Mouse (Mus musculus) hindbrain, embryonic 16.5 days (tissue): ENCODE results near the gene Hspa2. TPM values are rescaled to one million over a fixed set of nuclear protein-coding genes. Genes with fewer than 3 reads are reported as not detected.

Experiments
- ATAC-seq: fragments of 200-750 bp; cut with Nextera tagmentation; 2 replicates; pipeline ENCODE4 v1.8.0; 2017; ENCODE audit warnings: moderate TSS enrichment, moderate library complexity
- H3K27ac ChIP-seq: fragments of 300-500 bp; sonication (generic); 2 replicates; pipeline ENCODE4 v1.5.1; 2014; ENCODE audit warnings: low read depth, mild to moderate bottlenecking, control low read depth, low read length, moderate library complexity
- H3K27me3 ChIP-seq: fragments of 300-500 bp; sonication (generic); replicated peaks from 2 replicates; pipeline ENCODE4 v1.6.1; 2014; ENCODE audit warnings: low read length; ENCODE audit not compliant: control insufficient read depth, insufficient read depth
- H3K36me3 ChIP-seq: fragments of 300-500 bp; sonication (generic); 2 replicates; pipeline ENCODE4 v1.6.1; 2014; ENCODE audit warnings: mild to moderate bottlenecking, low read length, moderate library complexity, mixed read lengths; ENCODE audit not compliant: control insufficient read depth, insufficient read depth
- H3K4me1 ChIP-seq: fragments of 300-500 bp; sonication (generic); 2 replicates; pipeline ENCODE4 v1.6.1; 2014; ENCODE audit warnings: low read depth, low read length; ENCODE audit not compliant: control insufficient read depth, insufficient read depth
- H3K4me2 ChIP-seq: fragments of 300-500 bp; sonication (generic); 2 replicates; pipeline ENCODE4 v1.6.1; 2014; ENCODE audit warnings: mild to moderate bottlenecking, low read length, control low read depth, moderate library complexity
- H3K4me3 ChIP-seq: fragments of 300-500 bp; sonication (generic); 2 replicates; pipeline ENCODE4 v1.5.1; 2014; ENCODE audit warnings: mild to moderate bottlenecking, low read length, control low read depth, moderate library complexity
- H3K9ac ChIP-seq: fragments of 300-500 bp; sonication (generic); 2 replicates; pipeline ENCODE4 v1.6.1; 2014; ENCODE audit warnings: low read depth, mild to moderate bottlenecking, control low read depth, low read length, moderate library complexity
- H3K9me3 ChIP-seq: fragments of 300-500 bp; sonication (generic); 2 replicates; pipeline ENCODE4 v1.6.1; 2014; ENCODE audit warnings: mild to moderate bottlenecking, low read length, moderate library complexity; ENCODE audit not compliant: control insufficient read depth
- WGBS: fragments of 180-500 bp; shearing (Covaris S2); extraction: QIAGEN DNeasy Blood & Tissue Kit; methylation state at CpG from one replicate; pipeline ENCODE4 v1.1.7; 2014; 5-methylcytosine and 5-hydroxymethylcytosine counted together
- polyA plus RNA-seq: library from polyadenylated mRNA; unstranded; fragments of >200 nt; fragmentation: Nextera tagmentation; extraction: Ambion mirVana; gene quantifications from 2 replicates; pipeline ENCODE4 v1.2.1, GENCODE M21; 2015

Gene Hspa2
- polyA plus RNA-seq, 1 experiment from 2014 or later, result 10.2 TPM

DNA sequence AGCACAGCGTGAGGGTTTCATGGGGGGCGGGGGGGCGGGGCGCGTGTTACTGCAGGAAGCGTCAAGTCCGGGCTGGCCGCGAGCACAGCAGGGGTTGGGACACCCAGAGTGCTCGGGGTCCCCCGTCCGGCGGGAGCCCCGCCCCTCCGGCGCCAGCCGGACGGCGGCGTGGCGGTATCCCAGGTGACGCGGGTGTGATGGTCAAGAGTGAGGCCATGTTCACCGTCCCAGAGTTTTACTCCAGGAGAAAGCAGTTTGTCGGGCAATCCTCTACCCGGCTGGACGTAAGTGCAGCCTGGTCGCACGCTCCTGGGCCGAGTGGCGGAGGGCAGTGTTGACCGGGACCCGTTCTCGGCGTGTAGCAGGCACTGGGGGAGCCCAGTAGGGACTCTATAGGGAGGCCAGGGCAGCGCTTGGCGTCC lies 13.5 kb downstream of the Hspa2 start, which contains the start of gene Ppp1r36:
Gene Ppp1r36 (plus strand): TSS at position 106 of the 422 bp plus-strand sequence.
- H3K36me3 ChIP-seq, result no peaks in the 10 kb centered on the region

DNA sequence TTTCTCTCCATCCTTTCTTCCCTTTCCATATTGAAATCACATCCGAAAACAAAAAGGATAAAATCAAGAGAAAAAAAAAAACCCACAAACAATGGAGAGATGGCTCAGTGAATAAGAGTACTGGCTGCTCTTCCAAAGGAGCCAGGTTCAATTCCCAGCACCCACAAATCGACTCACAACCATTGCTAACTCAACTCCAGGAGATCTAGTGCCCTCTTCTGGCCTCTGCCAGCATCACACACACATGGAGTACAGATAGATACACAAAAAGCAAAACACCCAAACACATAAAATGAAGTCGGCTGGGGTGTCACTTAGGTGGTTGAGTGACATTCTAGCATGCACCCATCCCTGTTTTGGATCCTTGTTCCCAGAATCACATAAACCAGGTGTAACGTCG lies 14.4 kb downstream of the Hspa2 start:
- no peak overlapping the region for H3K4me2 ChIP-seq
- no peak overlapping the region for H3K4me3 ChIP-seq
- WGBS, result 98% methylated on average over 5 of the region's 5 CpGs
- ATAC-seq, result no peak
- H3K9ac ChIP-seq, result no peak overlapping the region
- no peaks in the 10 kb centered on the region; the same call in 1 of the 2 replicates for H3K4me1 ChIP-seq
- H3K36me3 ChIP-seq, result no peaks in the 10 kb centered on the region
- no peak overlapping the region for H3K27ac ChIP-seq
- H3K27me3 ChIP-seq, result peaks cover 2% of the 10 kb centered on the region
- H3K9me3 ChIP-seq, result no peaks in the 10 kb centered on the region

More for the DNA sequence above, 13.5 kb downstream of the Hspa2 start, which contains the start of gene Ppp1r36:
- Histone ChIP-seq H3K4me3 (peak within 1 kb of the TSS; percentile 39), H3K4me1 (no peaks in the 10 kb centered on the region; the same call in 1 of the 2 replicates), H3K9me3 (no peaks in the 10 kb centered on the region), H3K27me3 (peaks cover 2% of the 10 kb centered on the region), H3K27ac (no peak within 1 kb of the TSS), H3K9ac (peak within 1 kb of the TSS; percentile 43; the same call in 1 of the 2 replicates), H3K4me2 (peak within 1 kb of the TSS; percentile 74)
- ATAC-seq, result peak; percentile 42; the same call in 1 of the 2 replicates
- WGBS, result 1% methylated on average over 35 of the region's 37 CpGs

GRCm38 (mm10) chr12:76425256-76425655 lies 21.3 kb downstream of the Hspa2 start:
- Histone ChIP-seq H3K27me3 (no peaks in the 10 kb centered on the region), H3K9ac (no peak overlapping the region), H3K9me3 (no peaks in the 10 kb centered on the region), H3K4me1 (no peaks in the 10 kb centered on the region), H3K36me3 (no peaks in the 10 kb centered on the region), H3K4me2 (no peak overlapping the region), H3K4me3 (no peak overlapping the region), H3K27ac (no peak overlapping the region)
- 96% methylated on average over 3 of the region's 3 CpGs for WGBS
- ATAC-seq, result no peak

DNA sequence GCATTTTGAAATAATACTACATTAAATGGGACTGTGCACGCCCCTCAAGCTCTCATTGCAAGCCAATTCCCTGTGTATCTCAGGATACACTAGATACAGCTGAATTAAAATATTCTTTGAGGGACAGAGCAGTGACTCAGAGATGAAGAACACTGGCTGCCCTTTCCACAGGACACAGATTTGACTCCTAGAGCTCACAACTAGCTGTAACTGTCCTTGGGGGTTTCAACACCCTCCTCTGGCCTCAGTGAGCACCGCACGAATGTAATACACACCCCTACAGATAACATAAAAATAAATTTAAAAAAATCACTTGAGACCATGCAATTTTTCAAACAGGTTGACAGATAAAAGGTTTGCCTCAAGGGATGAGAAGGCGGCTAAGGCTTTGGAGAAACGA lies 23.6 kb downstream of the Hspa2 start:
- Histone ChIP-seq H3K36me3 (no peaks in the 10 kb centered on the region), H3K9me3 (no peaks in the 10 kb centered on the region), H3K4me3 (no peak overlapping the region), H3K4me1 (no peaks in the 10 kb centered on the region), H3K27me3 (no peaks in the 10 kb centered on the region), H3K27ac (no peak overlapping the region), H3K9ac (no peak overlapping the region), H3K4me2 (peak overlapping the region; percentile 8; the same call in 1 of the 2 replicates)
- 58% methylated on average over 5 of the region's 5 CpGs for WGBS
- ATAC-seq, result no peak

DNA sequence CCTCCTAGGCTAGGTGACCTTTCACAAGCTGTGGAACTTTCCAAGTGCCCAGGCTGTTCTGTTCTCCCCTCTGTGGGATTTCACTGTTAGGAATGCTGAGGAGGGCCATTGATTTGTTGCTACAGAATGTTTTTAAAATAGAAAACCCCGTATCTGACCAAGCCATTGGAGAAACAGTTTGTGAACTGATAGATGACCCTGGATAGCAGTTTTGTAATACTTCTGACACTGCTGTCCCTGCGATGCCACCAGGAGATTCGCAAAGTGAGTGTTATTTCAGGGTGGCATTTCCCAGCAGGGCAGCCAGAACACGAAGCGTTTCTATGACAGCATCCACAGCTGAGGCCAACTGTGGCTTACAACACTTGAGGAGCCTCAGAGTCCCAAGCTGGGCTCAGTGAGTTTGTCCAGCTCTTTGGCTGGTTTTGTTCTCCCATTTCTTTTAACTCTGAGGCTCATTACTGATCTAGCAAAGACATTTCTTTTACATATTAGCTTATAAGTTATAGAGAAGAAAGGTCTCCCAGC lies 27.0 kb downstream of the Hspa2 start:
- no peak for ATAC-seq
- 48% methylated on average over 5 of the region's 5 CpGs for WGBS

GRCm38 (mm10) chr12:76431431-76431830 lies 27.5 kb downstream of the Hspa2 start:
- WGBS, result 89% methylated on average over 6 of the region's 6 CpGs
- H3K4me2 ChIP-seq, result no peak overlapping the region
- no peak overlapping the region for H3K27ac ChIP-seq
- no peak for ATAC-seq
- peaks cover 5% of the 10 kb centered on the region for H3K4me1 ChIP-seq
- no peak overlapping the region for H3K4me3 ChIP-seq
- H3K9me3 ChIP-seq, result no peaks in the 10 kb centered on the region
- no peaks in the 10 kb centered on the region for H3K36me3 ChIP-seq
- H3K9ac ChIP-seq, result no peak overlapping the region
- peaks cover 4% of the 10 kb centered on the region for H3K27me3 ChIP-seq

More for the DNA sequence above, 27.0 kb downstream of the Hspa2 start:
- H3K9ac ChIP-seq, result no peak overlapping the region
- H3K4me3 ChIP-seq, result no peak overlapping the region
- H3K36me3 ChIP-seq, result no peaks in the 10 kb centered on the region
- peaks cover 5% of the 10 kb centered on the region for H3K4me1 ChIP-seq
- H3K4me2 ChIP-seq, result no peak overlapping the region
- no peaks in the 10 kb centered on the region for H3K9me3 ChIP-seq
- peaks cover 4% of the 10 kb centered on the region for H3K27me3 ChIP-seq
- no peak overlapping the region for H3K27ac ChIP-seq

- Histone ChIP-seq H3K36me3 (no peaks in the 10 kb centered on the region), H3K4me1 (peaks cover 5% of the 10 kb centered on the region), H3K4me2 (no peak overlapping the region), H3K27me3 (peaks cover 4% of the 10 kb centered on the region), H3K9ac (no peak overlapping the region), H3K9me3 (no peaks in the 10 kb centered on the region), H3K4me3 (no peak overlapping the region), H3K27ac (no peak overlapping the region)
- WGBS, result 45% methylated on average over 7 of the region's 7 CpGs
- no peak for ATAC-seq
Observed at GRCm38 (mm10) chr12:76434111-76434510, 30.1 kb downstream of the Hspa2 start.

DNA sequence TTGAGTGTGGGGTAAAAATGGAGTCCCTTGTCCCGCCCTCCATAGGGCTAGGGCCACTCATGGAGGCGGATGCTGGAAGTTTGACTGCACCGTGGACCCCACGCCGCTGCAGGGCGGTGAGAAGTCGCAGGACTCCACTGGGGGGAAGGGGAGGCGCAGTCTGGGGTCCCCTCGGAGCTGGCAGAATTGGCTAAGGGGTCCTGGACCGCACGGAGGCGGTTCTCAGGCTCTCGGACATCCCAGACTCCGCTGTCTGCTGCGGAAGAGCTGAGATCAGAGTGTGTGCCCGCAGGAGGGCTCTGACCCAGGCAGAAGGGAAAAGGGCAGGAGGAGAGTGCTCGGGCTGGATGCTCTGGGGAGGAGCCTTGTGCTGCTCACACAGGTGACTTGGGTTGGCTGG lies 31.1 kb downstream of the Hspa2 start:
- peaks cover 4% of the 10 kb centered on the region for H3K27me3 ChIP-seq
- peak overlapping the region; percentile 27 for H3K4me3 ChIP-seq
- H3K27ac ChIP-seq, result no peak overlapping the region
- WGBS, result 3% methylated on average over 17 of the region's 17 CpGs
- H3K9me3 ChIP-seq, result no peaks in the 10 kb centered on the region
- H3K36me3 ChIP-seq, result no peaks in the 10 kb centered on the region
- peaks cover 5% of the 10 kb centered on the region for H3K4me1 ChIP-seq
- peak overlapping the region; percentile 52 for H3K4me2 ChIP-seq
- ATAC-seq, result no peak
- peak overlapping the region; percentile 23; the same call in 1 of the 2 replicates for H3K9ac ChIP-seq

DNA sequence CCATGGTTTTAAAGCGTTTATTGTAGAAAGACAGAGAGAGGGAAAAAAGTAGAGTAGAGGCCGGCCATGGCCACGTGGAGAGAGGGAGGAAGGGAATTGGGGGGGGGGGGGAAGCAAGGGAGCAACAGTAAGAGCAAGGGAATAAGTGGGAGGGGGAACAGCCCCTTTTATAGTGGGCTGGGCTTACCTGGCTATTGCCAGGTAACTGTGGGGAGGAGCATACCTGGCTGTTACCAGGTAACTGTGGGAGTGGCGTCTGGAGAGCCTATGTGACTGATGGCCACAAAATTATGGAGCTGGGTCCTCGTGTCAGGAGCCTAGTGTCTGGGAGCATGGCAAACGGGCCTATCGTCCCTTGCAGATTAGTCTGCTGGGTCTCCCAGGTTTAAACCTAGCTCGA lies 31.6 kb downstream of the Hspa2 start:
- ATAC-seq, result no peak
- peaks cover 4% of the 10 kb centered on the region for H3K27me3 ChIP-seq
- H3K9me3 ChIP-seq, result no peaks in the 10 kb centered on the region
- H3K4me1 ChIP-seq, result peaks cover 5% of the 10 kb centered on the region
- peak overlapping the region; percentile 52 for H3K4me2 ChIP-seq
- H3K36me3 ChIP-seq, result no peaks in the 10 kb centered on the region
- H3K27ac ChIP-seq, result no peak overlapping the region
- WGBS, result 43% methylated on average over 8 of the region's 8 CpGs
- no peak overlapping the region for H3K9ac ChIP-seq
- no peak overlapping the region; the same call in 1 of the 2 replicates for H3K4me3 ChIP-seq
